Mouse (Mus musculus) lung, embryonic 14.5 days (tissue): Measurements from ENCODE around the gene Zswim3. TPM values are rescaled to one million over a fixed set of nuclear protein-coding genes. Genes with fewer than 3 reads are reported as not detected.

ENCODE experiments used
- ATAC-seq: fragments of 200-750 bp; cut with Nextera tagmentation; 2 replicates; pipeline ENCODE4 v1.8.0; 2017; ENCODE audit warnings: mild to moderate bottlenecking, moderate TSS enrichment, moderate library complexity; ENCODE audit not compliant: insufficient read depth
- DNase-seq: peaks from one replicate; pipeline ENCODE4 v3.0.0-alpha.2; 2015
- H3K27ac ChIP-seq: fragments of 300-500 bp; sonication (generic); 2 replicates; pipeline ENCODE4 v1.5.1; 2014; ENCODE audit warnings: low read depth, mild to moderate bottlenecking, moderate library complexity
- H3K27me3 ChIP-seq: fragments of 300-500 bp; sonication (generic); 2 replicates; pipeline ENCODE4 v1.6.1; 2014; ENCODE audit warnings: low read length, control low read depth; ENCODE audit not compliant: insufficient read depth
- H3K36me3 ChIP-seq: fragments of 300-500 bp; sonication (generic); 2 replicates; pipeline ENCODE4 v1.6.1; 2014; ENCODE audit warnings: control low read depth; ENCODE audit not compliant: insufficient read depth
- H3K4me1 ChIP-seq: fragments of 300-500 bp; sonication (generic); 2 replicates; pipeline ENCODE4 v1.6.1; 2014; ENCODE audit warnings: antibody characterized with exemption, control low read depth; ENCODE audit not compliant: insufficient read depth
- H3K4me2 ChIP-seq: fragments of 300-500 bp; sonication (generic); 2 replicates; pipeline ENCODE4 v1.6.1; 2014; ENCODE audit warnings: mild to moderate bottlenecking
- H3K4me3 ChIP-seq: fragments of 300-500 bp; sonication (generic); 2 replicates; pipeline ENCODE4 v1.5.1; 2014; ENCODE audit warnings: low read depth, low read length
- H3K9ac ChIP-seq: fragments of 300-500 bp; sonication (generic); 2 replicates; pipeline ENCODE4 v1.6.1; 2014
- H3K9me3 ChIP-seq: fragments of 300-500 bp; sonication (generic); 2 replicates; pipeline ENCODE4 v1.6.1; 2016; ENCODE audit warnings: low read depth, low read length, control low read depth
- CTCF ChIP-seq: IDR thresholded peaks from 2 replicates; pipeline ENCODE4 v1.5.1; 2016; ENCODE audit warnings: antibody characterized with exemption, low read depth
- WGBS: fragments of 180-500 bp; shearing (Covaris S2); extraction: QIAGEN DNeasy Blood & Tissue Kit; methylation state at CpG from one replicate; pipeline ENCODE4 v1.1.7; 2014; 5-methylcytosine and 5-hydroxymethylcytosine counted together
- polyA plus RNA-seq: library from polyadenylated mRNA; unstranded; fragments of >200 nt; fragmentation: Nextera tagmentation; extraction: Ambion mirVana; gene quantifications from 2 replicates; pipeline ENCODE4 v1.2.1, GENCODE M21; 2014

Zswim3 gene
- polyA plus RNA-seq, 1 experiment from 2014 or later, result 7.0 TPM

GRCm38 (mm10) chr2:164822636-164823165 is 17.8 kb downstream of the Zswim3 start, which contains the start of gene Zswim1:
TSS of gene Zswim1 (plus strand) at chr2:164822686.
- H3K36me3 ChIP-seq, result peaks cover 33% of the 10 kb centered on the region
- H3K9me3 ChIP-seq, result no peaks in the 10 kb centered on the region
- H3K27me3 ChIP-seq, result no peaks in the 10 kb centered on the region
- ATAC-seq (peak; percentile 100), DNase-seq (peak; percentile 99)
- peak within 1 kb of the TSS; percentile 72 for H3K4me2 ChIP-seq
- H3K4me3 ChIP-seq, result peak within 1 kb of the TSS; percentile 80
- peak within 1 kb of the TSS; percentile 87 for H3K27ac ChIP-seq
- TF ChIP-seq CTCF, result no peak
- peaks cover 5% of the 10 kb centered on the region; the same call in 1 of the 2 replicates for H3K4me1 ChIP-seq
- 1% methylated on average over 32 of the region's 32 CpGs for WGBS
- H3K9ac ChIP-seq, result peak within 1 kb of the TSS; percentile 63

GRCm38 (mm10) chr2:164823181-164823585 is 18.3 kb downstream of the Zswim3 start:
- peak overlapping the region; percentile 87 for H3K27ac ChIP-seq
- peaks cover under 1% of the 10 kb centered on the region; the same call in 1 of the 2 replicates for H3K4me1 ChIP-seq
- TF ChIP-seq CTCF, result peak; percentile 45
- ATAC-seq, result peak; percentile 77
- WGBS, result 2% methylated on average over 10 of the region's 10 CpGs
- peaks cover 38% of the 10 kb centered on the region for H3K36me3 ChIP-seq
- no peaks in the 10 kb centered on the region for H3K9me3 ChIP-seq
- no peaks in the 10 kb centered on the region for H3K27me3 ChIP-seq
- H3K9ac ChIP-seq, result peak overlapping the region; percentile 63
- H3K4me3 ChIP-seq, result peak overlapping the region; percentile 80
- peak overlapping the region; percentile 72 for H3K4me2 ChIP-seq
- DNase-seq, result peak; percentile 76

GRCm38 (mm10) chr2:164823969-164824368 is 19.1 kb downstream of the Zswim3 start:
- DNase-seq, result no peak
- ATAC-seq, result no peak
- Histone ChIP-seq H3K27ac (no peak overlapping the region), H3K9ac (no peak overlapping the region), H3K27me3 (no peaks in the 10 kb centered on the region), H3K9me3 (no peaks in the 10 kb centered on the region), H3K4me1 (no peaks in the 10 kb centered on the region), H3K4me3 (peak overlapping the region; percentile 80; the same call in 1 of the 2 replicates), H3K4me2 (peak overlapping the region; percentile 72), H3K36me3 (peaks cover 46% of the 10 kb centered on the region)
- 92% methylated on average over 4 of the region's 4 CpGs for WGBS
- no peak for TF ChIP-seq CTCF

GRCm38 (mm10) chr2:164825521-164825920 is 20.6 kb downstream of the Zswim3 start:
- H3K27ac ChIP-seq, result no peak overlapping the region
- no peak overlapping the region for H3K4me2 ChIP-seq
- DNase-seq, result no peak
- peaks cover 48% of the 10 kb centered on the region for H3K36me3 ChIP-seq
- H3K4me1 ChIP-seq, result no peaks in the 10 kb centered on the region
- no peak for ATAC-seq
- 93% methylated on average over 17 of the region's 17 CpGs for WGBS
- no peak for TF ChIP-seq CTCF
- H3K9me3 ChIP-seq, result no peaks in the 10 kb centered on the region
- no peak overlapping the region for H3K9ac ChIP-seq
- no peak overlapping the region for H3K4me3 ChIP-seq
- no peaks in the 10 kb centered on the region for H3K27me3 ChIP-seq

GRCm38 (mm10) chr2:164827146-164827850 is 22.4 kb downstream of the Zswim3 start:
- no peak for ATAC-seq
- WGBS, result 88% methylated on average over 16 of the region's 16 CpGs
- H3K4me2 ChIP-seq, result no peak overlapping the region

GRCm38 (mm10) chr2:164828437-164828836 is 23.5 kb downstream of the Zswim3 start, which contains the start of gene Spata25:
TSS of gene Spata25 (minus strand) at chr2:164828537.
- Histone ChIP-seq H3K4me2 (no peak within 1 kb of the TSS), H3K27me3 (no peaks in the 10 kb centered on the region), H3K9ac (no peak within 1 kb of the TSS), H3K4me1 (0 out of 2 replicates have a peak, but pooled peaks cover 2% of the 10 kb centered on the region), H3K27ac (no peak within 1 kb of the TSS), H3K4me3 (no peak within 1 kb of the TSS), H3K9me3 (no peaks in the 10 kb centered on the region), H3K36me3 (peaks cover 48% of the 10 kb centered on the region)
- no peak for DNase-seq
- ATAC-seq, result no peak
- 74% methylated on average over 6 of the region's 6 CpGs for WGBS
- no peak for TF ChIP-seq CTCF

More at GRCm38 (mm10) chr2:164827146-164827850, 22.4 kb downstream of the Zswim3 start:
- no peak for DNase-seq
- Histone ChIP-seq H3K4me1 (0 out of 2 replicates have a peak, but pooled peaks cover under 1% of the 10 kb centered on the region), H3K4me3 (no peak overlapping the region), H3K36me3 (peaks cover 48% of the 10 kb centered on the region), H3K9me3 (no peaks in the 10 kb centered on the region), H3K9ac (no peak overlapping the region), H3K27me3 (no peaks in the 10 kb centered on the region), H3K27ac (no peak overlapping the region)
- no peak for TF ChIP-seq CTCF

- 86% methylated on average over 1 of the region's 1 CpGs for WGBS
- Histone ChIP-seq H3K36me3 (peaks cover 48% of the 10 kb centered on the region), H3K4me2 (no peak overlapping the region), H3K4me1 (0 out of 2 replicates have a peak, but pooled peaks cover 2% of the 10 kb centered on the region), H3K27ac (no peak overlapping the region), H3K9me3 (no peaks in the 10 kb centered on the region), H3K4me3 (no peak overlapping the region), H3K9ac (no peak overlapping the region), H3K27me3 (no peaks in the 10 kb centered on the region)
- DNase-seq, result no peak
- ATAC-seq, result no peak
- no peak for TF ChIP-seq CTCF
Measured at GRCm38 (mm10) chr2:164829090-164829489, 24.2 kb downstream of the Zswim3 start.
